Mouse (Mus musculus): ENCODE results near the gene Stpg2.
"Not testable (repeated sequence)": the region's sequence is repeated elsewhere in the genome, so short reads cannot be mapped to it uniquely, and the experiment has no call there.

Stpg2 gene

DNA sequence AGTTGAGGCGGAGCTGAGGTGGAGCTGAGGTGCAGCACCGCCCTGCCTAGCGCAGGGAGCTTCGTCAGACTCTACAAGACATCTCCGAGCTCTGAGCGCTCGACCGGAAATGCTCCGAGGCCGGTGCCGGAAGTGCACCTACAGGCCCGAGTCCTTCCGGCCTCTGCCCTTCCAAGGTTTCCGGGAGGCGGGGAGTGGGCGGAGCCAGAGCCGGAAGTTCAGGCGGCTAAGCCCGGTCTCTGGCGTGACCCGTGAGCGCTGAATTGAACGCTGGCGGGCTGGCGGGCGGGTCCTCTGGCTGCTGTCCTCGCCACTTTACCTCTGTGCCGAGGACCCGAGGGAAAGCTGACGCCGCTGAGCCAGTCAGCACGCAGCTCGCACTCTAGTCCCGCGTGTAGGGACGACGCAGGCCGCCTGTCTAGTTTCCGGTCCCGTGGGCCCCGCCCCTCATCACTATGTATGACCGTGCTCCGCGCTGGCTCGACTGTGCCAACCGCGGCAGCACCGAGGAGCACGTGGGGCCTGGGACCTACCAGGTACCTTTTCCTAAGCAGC is at the start of gene Stpg2:
TSS of gene Stpg2 (plus strand) at position 251 of the 555 bp plus-strand sequence.
- DNase-seq (ENCODE audit: low spot score in 2 of 2) = peak; percentile 90 to 92

GRCm38 (mm10) chr3:139162146-139162545 is 43.3 kb upstream of the Stpg2 start:
- DNase-seq (ENCODE audit: low spot score in 2 of 2) = no peak

DNA sequence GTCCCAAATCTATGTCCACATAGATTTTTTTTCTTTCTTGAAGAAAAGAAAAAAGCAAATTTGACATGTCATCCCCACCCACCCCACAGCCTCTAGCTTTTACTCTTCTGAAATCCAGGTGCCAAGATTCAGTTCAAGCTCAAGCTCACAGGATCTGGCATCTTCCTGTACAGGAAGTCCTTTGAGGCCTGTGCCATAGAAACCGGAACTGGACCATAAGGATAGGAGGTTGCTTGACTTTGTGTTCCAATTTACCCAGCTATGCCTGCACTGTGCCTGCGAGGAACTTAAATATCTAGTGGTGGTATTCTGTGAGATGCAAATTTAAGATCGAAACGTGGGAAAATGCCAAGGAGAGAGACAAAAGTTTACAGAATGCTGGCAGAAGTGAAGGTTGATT is 42.8 kb upstream of the Stpg2 start:
- DNase-seq (ENCODE audit: low spot score in 2 of 2) = no peak

DNA sequence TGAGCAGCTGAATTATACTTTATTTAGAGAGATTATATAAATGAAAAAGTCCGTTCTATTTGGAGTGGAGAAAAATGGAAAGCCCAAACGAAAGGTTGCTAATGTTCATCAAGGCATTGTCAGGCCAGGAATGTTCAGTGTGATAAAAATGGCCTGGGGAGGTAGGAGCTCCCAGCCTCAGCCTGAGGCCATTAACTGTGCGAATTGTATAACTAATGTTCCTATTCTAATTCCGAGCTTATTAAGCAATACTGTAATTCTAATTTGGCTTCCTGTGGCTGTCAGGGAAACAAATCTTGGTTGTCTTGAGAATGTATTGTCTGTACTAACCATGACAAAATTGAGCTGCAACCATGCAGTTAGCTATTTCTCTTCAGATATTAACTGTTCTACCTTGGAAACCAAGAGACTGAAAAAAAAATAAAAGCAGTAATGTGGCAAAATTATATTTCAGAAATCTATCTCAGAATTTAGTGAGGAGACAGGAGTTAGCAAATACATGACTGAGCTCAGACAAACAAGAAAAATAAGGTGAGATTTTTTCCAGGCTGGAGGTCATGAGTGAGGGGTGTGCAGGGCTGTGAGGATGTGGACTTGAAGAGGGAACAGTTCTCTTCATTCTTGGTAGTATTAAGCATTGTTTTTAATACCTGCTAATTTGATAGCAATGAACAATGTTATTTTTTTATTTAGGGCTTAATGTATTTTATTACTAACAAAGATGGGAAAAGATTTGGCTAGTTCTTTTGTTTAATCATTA is 36.8 kb upstream of the Stpg2 start:
- no peak for DNase-seq (ENCODE audit: low spot score in 2 of 2)

DNA sequence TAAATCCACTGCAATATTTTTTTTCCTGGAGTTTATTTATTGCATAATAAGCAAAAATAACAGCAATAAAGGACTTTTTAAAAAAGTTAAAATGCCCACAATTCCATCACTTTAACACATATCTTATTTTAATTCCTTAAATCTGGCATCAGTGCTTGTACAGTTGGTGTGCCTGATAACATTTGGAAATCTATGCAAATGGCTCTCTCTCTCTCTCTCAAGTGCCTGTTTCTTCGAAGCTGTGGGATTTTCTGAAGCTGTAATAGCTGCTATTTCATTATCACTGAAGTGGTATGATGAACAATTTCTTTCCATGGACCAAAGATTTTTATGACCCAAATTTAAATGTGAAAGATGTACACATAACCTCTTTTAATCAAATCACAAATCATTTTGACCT is 35.8 kb upstream of the Stpg2 start:
- DNase-seq (ENCODE audit: low spot score in 2 of 2) = no peak

- DNase-seq (ENCODE audit: low spot score in 2 of 2) = no peak
Measured at GRCm38 (mm10) chr3:139176936-139177335, 28.6 kb upstream of the Stpg2 start.

- DNase-seq (ENCODE audit: low spot score in 2 of 2) = no peak
Measured at GRCm38 (mm10) chr3:139191541-139191940, 14.0 kb upstream of the Stpg2 start.

DNA sequence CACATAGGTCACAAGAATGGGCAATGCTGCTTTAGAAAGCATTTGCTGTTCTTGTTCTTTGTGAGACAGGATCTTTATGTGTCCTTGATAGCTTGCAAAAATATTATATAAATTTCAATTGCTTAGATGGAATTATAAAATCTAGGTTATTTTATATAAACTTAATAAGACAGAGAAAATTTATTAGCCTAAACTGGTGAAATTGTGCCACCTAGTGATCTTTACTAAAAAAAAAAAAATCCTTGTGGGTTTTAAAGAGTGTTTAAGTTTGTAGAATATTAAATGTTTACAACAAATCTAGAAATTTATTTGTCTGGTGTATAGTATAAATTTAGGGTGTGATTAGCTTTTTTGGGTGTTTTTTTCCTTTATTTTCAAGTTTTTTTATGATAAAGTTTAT is 11.6 kb upstream of the Stpg2 start:
- no peak for DNase-seq (ENCODE audit: low spot score in 2 of 2)

- no peak for DNase-seq (ENCODE audit: low spot score in 2 of 2)
Measured at GRCm38 (mm10) chr3:139198412-139198811, 7.1 kb upstream of the Stpg2 start.

DNA sequence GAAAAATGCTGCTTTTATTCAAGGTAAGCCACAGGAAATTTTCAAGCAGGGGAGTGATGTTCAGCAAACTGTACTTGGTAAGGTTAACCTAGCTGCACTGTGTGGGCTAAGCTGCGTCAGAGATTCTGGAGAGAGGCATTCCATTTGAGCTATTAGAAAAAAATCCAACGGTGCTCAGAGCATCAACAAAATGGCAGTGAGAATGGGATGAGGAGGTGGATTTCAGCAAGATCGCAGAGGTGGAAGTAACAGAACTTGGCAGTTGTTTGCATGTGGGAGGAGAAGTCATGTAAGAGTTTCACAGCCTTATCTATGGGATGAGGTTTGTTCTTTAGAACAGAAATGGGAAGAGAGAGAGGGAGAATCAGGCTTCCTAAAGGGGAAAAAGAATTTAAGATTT is 5.2 kb upstream of the Stpg2 start:
- DNase-seq (ENCODE audit: low spot score in 2 of 2) = no peak

- DNase-seq (ENCODE audit: low spot score in 2 of 2) = no peak
Measured at GRCm38 (mm10) chr3:139216945-139217344, 11.5 kb downstream of the Stpg2 start.

DNA sequence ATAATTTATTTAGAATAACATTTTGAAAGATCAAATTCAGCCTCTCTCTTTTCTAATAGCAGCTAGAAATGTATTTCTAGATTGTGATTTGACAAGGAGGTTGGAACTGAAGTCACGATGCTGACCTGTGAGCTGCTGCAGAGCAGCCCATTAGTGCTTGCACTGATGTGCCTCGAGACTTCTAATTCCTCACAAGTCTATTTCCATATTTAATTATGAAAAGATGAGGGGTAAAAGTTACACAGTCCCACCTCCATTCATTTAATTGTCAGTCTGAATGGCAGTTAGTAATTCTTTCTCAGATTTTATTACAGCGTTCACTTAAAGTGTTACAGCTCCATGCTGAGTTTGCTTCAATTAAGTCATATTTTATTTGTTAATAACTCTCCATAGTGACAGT is 19.6 kb downstream of the Stpg2 start:
- no peak for DNase-seq (ENCODE audit: low spot score in 2 of 2)

GRCm38 (mm10) chr3:139226811-139227210 is 21.3 kb downstream of the Stpg2 start:
- no peak for DNase-seq (ENCODE audit: low spot score in 2 of 2)

GRCm38 (mm10) chr3:139245219-139245618 is 39.7 kb downstream of the Stpg2 start:
- DNase-seq (ENCODE audit: low spot score in 2 of 2) = no peak

- no peak for DNase-seq (ENCODE audit: low spot score in 2 of 2)
Measured at GRCm38 (mm10) chr3:139246508-139246907, 41.0 kb downstream of the Stpg2 start.

DNA sequence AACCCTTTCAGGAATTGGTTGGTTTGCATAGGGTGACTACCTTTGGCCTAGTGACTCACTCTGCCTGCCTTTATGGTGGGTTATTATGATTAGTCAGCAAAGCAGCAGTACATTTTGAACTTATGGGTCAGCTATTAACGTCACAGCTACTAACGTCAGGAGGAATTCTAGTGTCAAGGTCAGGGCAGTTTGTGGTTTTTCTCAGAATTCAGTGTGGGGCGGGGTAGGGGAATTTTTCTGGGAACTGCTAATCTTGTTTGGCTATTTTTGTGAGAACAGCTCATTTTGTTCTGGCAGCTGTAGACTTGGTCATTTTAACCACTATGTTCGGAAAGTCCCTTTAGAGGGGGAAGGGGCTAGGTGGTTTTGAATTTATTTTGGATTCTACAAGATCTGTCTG is 56.9 kb downstream of the Stpg2 start:
- DNase-seq (ENCODE audit: low spot score in 2 of 2) = not testable (repeated sequence)

GRCm38 (mm10) chr3:139297909-139298308 is 92.4 kb downstream of the Stpg2 start:
- DNase-seq (ENCODE audit: low spot score in 2 of 2) = no peak

DNA sequence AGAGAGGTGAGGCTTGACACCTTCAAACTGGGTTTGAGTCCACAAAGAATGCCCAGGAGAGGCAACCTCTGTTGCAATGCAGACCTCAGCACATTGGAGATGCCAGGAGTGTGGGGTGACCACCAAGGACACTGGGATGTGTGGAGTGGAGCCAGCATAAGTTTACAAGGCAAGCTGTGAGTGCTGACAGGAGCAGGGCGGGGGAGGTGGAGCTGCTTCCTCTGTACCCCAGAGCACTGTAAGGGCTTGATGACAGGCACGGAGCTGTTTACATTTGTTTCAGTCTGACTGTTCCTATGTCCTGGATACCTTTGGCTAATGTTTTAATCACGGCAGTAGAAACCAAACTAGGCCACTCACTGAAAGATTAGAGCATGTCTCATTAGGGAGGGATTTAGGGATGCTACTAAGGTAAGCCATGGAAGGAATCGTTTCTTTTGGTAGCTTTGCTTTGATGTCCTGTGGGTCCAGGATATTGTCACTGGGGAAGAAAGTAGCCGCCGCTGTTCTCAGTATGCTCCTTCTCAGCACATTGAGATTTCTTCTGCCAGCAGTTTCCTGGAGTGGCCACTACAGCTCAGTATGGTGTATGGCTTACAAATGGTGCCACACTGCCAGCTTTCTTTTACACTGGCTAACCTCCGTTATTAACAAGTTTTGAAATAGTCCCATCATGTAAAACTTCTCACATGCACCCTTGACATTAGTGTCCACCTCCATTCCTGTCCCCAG is 102.8 kb downstream of the Stpg2 start:
- no peak for DNase-seq (ENCODE audit: low spot score in 2 of 2)

GRCm38 (mm10) chr3:139311721-139312120 is 106.2 kb downstream of the Stpg2 start:
- DNase-seq (ENCODE audit: low spot score in 2 of 2) = no peak

DNA sequence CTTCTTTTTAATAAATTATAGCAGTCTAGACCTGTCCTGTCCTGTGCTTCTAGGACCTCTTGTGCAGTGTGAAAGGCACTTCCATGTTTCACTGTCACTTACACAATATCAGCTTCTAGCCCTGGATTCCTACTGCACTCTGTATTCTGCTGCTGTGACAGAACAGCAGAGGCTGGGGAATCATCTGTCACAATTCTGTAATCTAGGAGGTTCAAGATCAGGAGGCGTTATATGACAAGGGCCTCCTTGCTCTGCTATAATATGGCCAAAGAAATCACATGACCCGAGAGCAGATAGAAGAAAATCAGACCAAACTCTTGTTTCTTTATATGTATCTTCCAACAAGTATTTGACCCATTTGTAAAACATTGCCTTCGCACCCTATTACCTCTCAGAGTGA is 175.0 kb downstream of the Stpg2 start:
- no peak for DNase-seq (ENCODE audit: low spot score in 2 of 2)

- no peak for DNase-seq (ENCODE audit: low spot score in 2 of 2)
Measured at GRCm38 (mm10) chr3:139397077-139397865, 191.8 kb downstream of the Stpg2 start.

GRCm38 (mm10) chr3:139404673-139405072 is 199.2 kb downstream of the Stpg2 start:
- no peak for DNase-seq (ENCODE audit: low spot score in 2 of 2)

Data from urinary bladder, postnatal 4 days (tissue).